Mouse (Mus musculus) macrophage (primary cell): Measurements from ENCODE around the gene A530084C06Rik. TPM values are rescaled to one million over a fixed set of nuclear protein-coding genes. Genes with fewer than 3 reads are reported as not detected.

Experiments used
- H3K27ac ChIP-seq: fragments of 350-480 bp; formaldehyde crosslinking; 2 replicates; pipeline ENCODE4 v1.9.0; 2021
- H3K36me3 ChIP-seq: fragments of 350-480 bp; formaldehyde crosslinking; 2 replicates; pipeline ENCODE4 v1.9.0; 2021; ENCODE audit errors: inconsistent target
- H3K4me3 ChIP-seq: fragments of 350-480 bp; formaldehyde crosslinking; 2 replicates; pipeline ENCODE4 v1.9.0; 2021; ENCODE audit errors: inconsistent target
- H3K79me2 ChIP-seq: fragments of 350-480 bp; formaldehyde crosslinking; 2 replicates; pipeline ENCODE4 v1.9.0; 2021; ENCODE audit errors: inconsistent target
- WGBS: methylation state at CpG from one replicate; pipeline ENCODE4 v1.1.7; 2026; ENCODE audit warnings: inconsistent platforms; ENCODE audit not compliant: missing documents; 5-methylcytosine and 5-hydroxymethylcytosine counted together
- polyA plus RNA-seq: library from polyadenylated mRNA; stranded (reverse); fragments of 250-400 nt; gene quantifications from 3 replicates; pipeline ENCODE4 v1.2.4, GENCODE M21; 2018; ENCODE audit warnings: inconsistent platforms

A530084C06Rik gene
- polyA plus RNA-seq, 1 experiment from 2014 or later = not detected

- Histone ChIP-seq H3K4me3 (no peak overlapping the region), H3K36me3 (no peaks in the 10 kb centered on the region), H3K27ac (no peak overlapping the region), H3K79me2 (no peaks in the 10 kb centered on the region)
- 18% methylated on average over 8 of the region's 8 CpGs for WGBS
Observed at GRCm38 (mm10) chr13:31506494-31507167, 52.5 kb downstream of the A530084C06Rik start.

Other genes starting within 250 kb of the A530084C06Rik start
- gene Foxq1, start 3.2 kb downstream of the A530084C06Rik start, polyA plus RNA-seq = not detected in 3 replicates
- not detected in 3 replicates for gene Foxf2, start 66.5 kb upstream of the A530084C06Rik start, polyA plus RNA-seq
- gene Foxc1, start 247.3 kb upstream of the A530084C06Rik start, polyA plus RNA-seq = not detected in 3 replicates